Mouse (Mus musculus) small intestine, adult 2 months (tissue): ENCODE data around the gene Riiad1. TPM values are rescaled to one million over a fixed set of nuclear protein-coding genes. Genes with fewer than 3 reads are reported as not detected.
A peak's percentile ranks its signal among the peaks of the same experiment; 100 is the strongest.

ENCODE experiments used
- H3K27ac ChIP-seq: fragments of 200-500 bp; 2 replicates; pipeline ENCODE4 v1.5.1; 2012; ENCODE audit warnings: low read depth, low read length, control low read depth, inconsistent platforms; ENCODE audit not compliant: insufficient read depth
- H3K27me3 ChIP-seq: fragments of 200-500 bp; 2 replicates; pipeline ENCODE4 v1.6.1; 2012; ENCODE audit warnings: mild to moderate bottlenecking, moderate library complexity, low read length, inconsistent platforms; ENCODE audit not compliant: control insufficient read depth, insufficient read depth
- H3K36me3 ChIP-seq: fragments of 200-500 bp; 2 replicates; pipeline ENCODE4 v1.6.1; 2012; ENCODE audit warnings: mild to moderate bottlenecking, low read length, control low read depth, inconsistent platforms; ENCODE audit not compliant: control insufficient read depth, insufficient read depth
- H3K4me1 ChIP-seq: fragments of 200-500 bp; 2 replicates; pipeline ENCODE4 v1.6.1; 2012; ENCODE audit warnings: low read length, inconsistent platforms, mixed read lengths; ENCODE audit not compliant: control insufficient read depth, insufficient read depth, insufficient read length
- H3K4me3 ChIP-seq: fragments of 200-500 bp; 2 replicates; pipeline ENCODE4 v1.5.1; 2012; ENCODE audit warnings: low read depth, mild to moderate bottlenecking, control low read depth, inconsistent platforms, low read length, moderate library complexity
- CTCF ChIP-seq: fragments of 200-500 bp; IDR thresholded peaks from 2 replicates; pipeline ENCODE4 v1.5.1; 2012; ENCODE audit warnings: low read depth, mild to moderate bottlenecking, control low read depth, inconsistent platforms, low read length, moderate library complexity, mixed read lengths; ENCODE audit not compliant: insufficient replicate concordance, insufficient read length; ENCODE audit errors: extremely low read depth
- POLR2A ChIP-seq: fragments of 200-500 bp; IDR thresholded peaks from 2 replicates; pipeline ENCODE4 v1.6.1; 2012; ENCODE audit warnings: low read depth, mild to moderate bottlenecking, control low read depth, inconsistent platforms, low read length, moderate library complexity
- WGBS: fragments of 180-500 bp; shearing (Covaris S2); methylation state at CpG from one replicate; pipeline ENCODE4 v1.1.7; 2018; 5-methylcytosine and 5-hydroxymethylcytosine counted together
- polyA plus RNA-seq: library from polyadenylated mRNA; depleted of rRNA; stranded (reverse); fragments of >200 nt; gene quantifications from 2 replicates; pipeline ENCODE4 v1.2.3, GENCODE M21; 2012

Riiad1 gene
- polyA plus RNA-seq, 1 experiment: 0.23 TPM

DNA sequence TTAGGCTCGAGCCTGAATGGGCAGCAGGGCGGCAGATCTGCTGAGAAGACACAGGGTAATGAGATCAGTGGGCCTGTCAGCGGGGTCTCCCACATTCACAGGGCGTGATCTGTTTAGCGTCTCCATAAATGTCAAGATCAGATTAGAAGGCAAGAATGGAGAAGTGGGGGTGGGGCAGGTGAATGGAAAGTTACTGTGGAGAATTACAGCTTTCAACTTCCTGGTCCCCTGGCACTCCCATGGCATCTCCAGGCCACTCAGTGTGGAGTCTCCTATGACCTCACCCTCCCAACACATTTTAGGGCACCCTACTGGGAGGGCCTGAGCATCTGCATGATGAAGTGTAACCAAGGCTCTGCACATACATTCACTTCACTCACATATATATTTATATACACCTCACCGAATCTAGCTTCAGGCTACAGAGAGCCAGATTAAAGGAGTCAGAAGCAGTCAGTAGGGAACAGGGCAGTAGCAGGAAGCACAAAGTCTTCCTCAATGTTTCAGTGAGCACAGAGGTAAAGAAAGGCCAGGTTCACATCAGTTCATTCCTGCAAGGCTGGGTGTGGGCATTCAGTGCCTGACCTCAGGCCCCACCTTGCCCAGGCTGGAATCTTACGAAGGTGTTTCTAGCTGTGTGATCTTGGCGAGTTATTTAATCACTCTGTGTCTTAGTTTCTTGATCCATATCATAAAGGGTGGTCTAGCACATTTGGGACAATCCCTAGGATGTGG lies 3.7 kb downstream of the Riiad1 start:
- Histone ChIP-seq H3K4me3 (no peak overlapping the region), H3K27ac (peak overlapping the region; percentile 80), H3K36me3 (no peaks in the 10 kb centered on the region), H3K4me1 (peaks cover 25% of the 10 kb centered on the region), H3K27me3 (peaks cover 3% of the 10 kb centered on the region; the same call in 1 of the 2 replicates)
- TF ChIP-seq POLR2A (no peak), CTCF (no peak)
- 24% methylated on average over 8 of the region's 8 CpGs for WGBS

DNA sequence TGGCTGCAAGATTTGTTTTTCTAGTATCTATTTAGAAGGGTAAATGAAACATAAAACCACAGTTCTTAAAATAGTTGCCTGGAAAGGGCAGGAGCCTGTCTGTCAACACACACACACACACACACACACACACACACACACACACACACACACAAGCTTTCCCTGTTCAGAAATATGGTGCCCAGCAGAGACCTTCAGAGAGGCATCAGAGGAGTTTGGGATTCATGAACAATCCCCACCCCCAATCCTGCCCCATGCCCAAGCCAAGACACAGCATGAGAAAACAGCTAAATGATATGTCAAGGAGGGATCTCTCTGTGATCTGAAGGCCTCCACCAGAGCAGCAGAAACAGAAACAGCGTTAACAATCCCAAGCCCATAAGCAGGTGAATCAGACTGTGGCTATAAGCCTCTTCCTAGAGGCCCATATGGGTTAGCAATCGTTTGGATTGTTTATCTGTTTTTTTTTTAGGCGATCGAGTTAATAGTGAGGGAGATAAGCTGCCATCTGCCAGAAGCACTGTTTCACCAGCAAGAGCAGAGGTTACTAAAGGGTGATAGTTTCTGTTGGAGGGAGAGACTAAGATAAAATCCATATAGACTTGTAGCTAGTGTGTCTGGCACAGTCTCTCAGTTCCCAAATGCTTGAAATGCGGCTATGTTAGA lies 6.4 kb downstream of the Riiad1 start:
- Histone ChIP-seq H3K27me3 (no peaks in the 10 kb centered on the region), H3K4me3 (no peak overlapping the region), H3K27ac (no peak overlapping the region), H3K4me1 (peaks cover 25% of the 10 kb centered on the region), H3K36me3 (no peaks in the 10 kb centered on the region)
- no peak for TF ChIP-seq CTCF
- TF ChIP-seq POLR2A: no peak
- 29% methylated on average over 5 of the region's 5 CpGs for WGBS

DNA sequence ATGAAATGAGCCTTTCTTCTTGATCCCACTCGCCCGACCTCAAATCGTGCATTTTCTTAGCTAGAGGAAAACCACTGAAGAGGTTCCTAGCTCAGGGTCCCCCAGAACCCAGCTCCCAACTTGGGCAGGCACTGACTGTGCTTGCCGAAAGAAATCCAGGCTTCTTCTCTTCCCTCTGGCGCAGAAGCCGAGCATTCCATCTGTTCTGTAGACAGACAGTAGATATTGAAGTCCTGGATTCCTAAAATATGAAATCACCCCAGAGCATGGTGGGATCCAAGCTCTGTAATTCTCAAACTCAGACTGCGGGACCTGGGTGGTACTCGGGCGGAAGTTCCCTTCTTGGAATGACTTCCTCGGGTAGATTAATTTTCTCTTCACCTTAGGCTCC lies 7.0 kb downstream of the Riiad1 start:
- Histone ChIP-seq H3K27me3 (no peaks in the 10 kb centered on the region), H3K4me1 (peaks cover 25% of the 10 kb centered on the region), H3K4me3 (no peak overlapping the region), H3K36me3 (no peaks in the 10 kb centered on the region), H3K27ac (peak overlapping the region; percentile 42; the same call in 1 of the 2 replicates)
- TF ChIP-seq CTCF (no peak), POLR2A (no peak)
- 63% methylated on average over 10 of the region's 10 CpGs for WGBS

DNA sequence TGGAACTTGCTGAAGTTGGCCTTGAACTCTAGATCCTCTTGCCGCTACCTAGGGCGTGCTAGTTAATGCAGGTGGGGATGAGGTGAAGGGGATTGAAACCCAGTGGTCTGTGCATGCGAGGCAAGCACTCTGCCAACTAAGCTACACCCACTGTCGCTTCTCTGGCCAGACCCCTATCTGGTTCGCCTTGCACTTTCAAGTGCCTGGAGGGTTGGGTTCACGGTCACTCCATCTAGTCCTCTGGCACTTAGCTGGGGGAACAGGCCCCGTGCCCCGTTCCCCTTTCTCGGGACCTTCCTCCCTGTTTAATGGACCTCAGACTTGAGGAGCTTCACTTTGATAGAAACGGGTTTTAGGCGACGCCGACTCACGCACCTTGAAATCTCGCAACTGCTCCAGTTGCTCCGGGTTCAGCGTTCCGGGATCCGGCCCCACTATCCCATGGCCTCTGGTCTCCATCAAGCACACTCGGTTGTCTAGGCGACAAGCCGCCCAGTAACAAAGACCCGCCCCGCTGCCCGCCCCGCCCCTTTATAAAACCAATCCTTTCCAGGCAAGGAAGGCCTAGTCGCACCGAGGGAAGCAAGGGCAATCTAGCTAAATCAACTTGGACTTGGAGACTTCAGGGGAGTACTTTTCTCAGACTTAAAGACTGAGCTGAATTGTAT lies 7.6 kb downstream of the Riiad1 start:
- Histone ChIP-seq H3K27ac (peak overlapping the region; percentile 42; the same call in 1 of the 2 replicates), H3K4me1 (peaks cover 25% of the 10 kb centered on the region), H3K27me3 (no peaks in the 10 kb centered on the region), H3K4me3 (peak overlapping the region; percentile 8; the same call in 1 of the 2 replicates), H3K36me3 (no peaks in the 10 kb centered on the region)
- no peak for TF ChIP-seq CTCF
- TF ChIP-seq POLR2A: no peak
- 16% methylated on average over 28 of the region's 28 CpGs for WGBS

DNA sequence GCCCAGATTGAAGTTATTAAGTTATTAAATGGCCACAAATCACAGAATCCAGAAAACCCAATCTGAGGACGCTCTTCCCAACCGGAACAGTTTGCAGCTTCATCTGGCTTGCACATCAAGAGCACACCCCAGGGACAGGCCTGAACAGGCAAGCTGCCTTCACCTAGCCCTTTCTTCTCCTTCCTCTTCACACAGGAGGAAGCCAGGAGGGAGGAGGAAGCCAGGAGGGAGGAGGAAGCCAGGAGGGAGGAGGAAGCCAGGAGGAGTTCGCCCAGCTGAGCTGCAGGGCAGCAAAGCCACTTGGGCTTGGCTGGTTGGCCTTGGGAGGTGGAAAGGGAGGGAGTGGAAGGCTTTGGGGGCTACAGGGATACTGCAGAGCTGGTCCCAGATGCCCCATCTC lies 11.2 kb downstream of the Riiad1 start:
- Histone ChIP-seq H3K4me1 (peaks cover 11% of the 10 kb centered on the region), H3K36me3 (no peaks in the 10 kb centered on the region), H3K27ac (no peak overlapping the region), H3K27me3 (no peaks in the 10 kb centered on the region), H3K4me3 (no peak overlapping the region)
- WGBS: 66% methylated on average over 3 of the region's 3 CpGs
- TF ChIP-seq CTCF (no peak), POLR2A (no peak)

DNA sequence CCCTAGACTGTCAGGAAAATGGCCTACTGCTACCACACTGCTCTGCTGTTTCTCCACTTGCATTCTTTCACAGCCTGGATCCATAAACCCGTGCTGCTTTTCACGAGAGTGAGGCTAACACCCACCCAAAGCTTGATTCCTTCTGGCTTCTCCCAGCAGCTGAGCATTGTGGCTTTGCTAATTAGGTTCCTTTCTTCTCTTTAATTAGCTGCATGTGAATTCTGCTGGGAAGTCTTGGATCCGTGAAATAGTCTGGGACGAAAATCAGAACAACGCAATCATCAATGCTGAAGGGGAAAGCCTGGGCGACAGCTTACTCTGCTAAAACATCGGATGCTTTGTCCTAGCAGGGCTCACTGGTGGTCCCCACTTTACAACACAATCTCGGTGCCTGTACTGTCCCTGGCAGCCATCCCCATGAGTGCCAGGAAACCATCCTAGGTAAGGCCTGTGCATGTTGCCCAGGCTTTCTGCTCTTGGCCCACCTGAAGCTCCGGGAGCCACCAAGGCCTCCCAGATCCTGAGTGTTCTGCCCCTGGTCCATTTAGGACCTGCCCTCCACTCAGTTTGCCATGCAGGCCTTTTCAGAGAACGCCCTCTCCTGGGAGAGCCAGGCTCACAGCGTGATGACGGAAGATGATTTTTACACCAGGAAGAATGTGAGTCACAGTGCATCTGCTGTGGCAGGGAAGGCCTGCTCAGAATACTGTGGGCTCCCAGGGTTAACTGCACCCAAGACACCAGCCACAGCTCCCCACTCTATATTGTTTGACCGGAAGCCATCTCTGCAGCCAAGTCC lies 14.3 kb downstream of the Riiad1 start:
- Histone ChIP-seq H3K4me1 (no peaks in the 10 kb centered on the region; the same call in 1 of the 2 replicates), H3K27ac (no peak overlapping the region)
- WGBS: 89% methylated on average over 13 of the region's 13 CpGs

More for the DNA sequence above, 14.3 kb downstream of the Riiad1 start:
- Histone ChIP-seq H3K27me3 (no peaks in the 10 kb centered on the region), H3K36me3 (no peaks in the 10 kb centered on the region), H3K4me3 (no peak overlapping the region)
- TF ChIP-seq POLR2A: no peak
- no peak for TF ChIP-seq CTCF
